Mouse (Mus musculus) midbrain, embryonic 11.5 days (tissue): ENCODE results near the gene Slc25a1. TPM values are rescaled to one million over a fixed set of nuclear protein-coding genes. Genes with fewer than 3 reads are reported as not detected.
A peak's percentile ranks its signal among the peaks of the same experiment; 100 is the strongest.

ENCODE experiments used
- ATAC-seq: fragments of 200-750 bp; cut with Nextera tagmentation; 2 replicates; pipeline ENCODE4 v1.8.0; 2017; ENCODE audit warnings: moderate TSS enrichment, moderate library complexity; ENCODE audit not compliant: low FRiP score
- DNase-seq: peaks from one replicate; pipeline ENCODE4 v3.0.0; 2015; ENCODE audit warnings: low spot score; ENCODE audit errors: missing footprints
- H3K27ac ChIP-seq: fragments of 300-500 bp; sonication (generic); 2 replicates; pipeline ENCODE4 v1.5.1; 2014; ENCODE audit warnings: low read depth, low read length
- H3K27me3 ChIP-seq: fragments of 300-500 bp; sonication (generic); 2 replicates; pipeline ENCODE4 v1.6.1; 2014; ENCODE audit warnings: mild to moderate bottlenecking, low read length, moderate library complexity, mixed read lengths; ENCODE audit not compliant: control insufficient read depth, insufficient read depth
- H3K36me3 ChIP-seq: fragments of 300-500 bp; sonication (generic); 2 replicates; pipeline ENCODE4 v1.6.1; 2014; ENCODE audit warnings: mild to moderate bottlenecking, low read length, moderate library complexity, mixed read lengths; ENCODE audit not compliant: control insufficient read depth, insufficient read depth
- H3K4me1 ChIP-seq: fragments of 300-500 bp; sonication (generic); 2 replicates; pipeline ENCODE4 v1.6.1; 2014; ENCODE audit warnings: low read length; ENCODE audit not compliant: control insufficient read depth, insufficient read depth
- H3K4me2 ChIP-seq: fragments of 300-500 bp; sonication (generic); 2 replicates; pipeline ENCODE4 v1.6.1; 2014; ENCODE audit warnings: mild to moderate bottlenecking, moderate library complexity
- H3K4me3 ChIP-seq: fragments of 300-500 bp; sonication (generic); 2 replicates; pipeline ENCODE4 v1.5.1; 2014; ENCODE audit warnings: low read depth, low read length
- H3K9ac ChIP-seq: fragments of 300-500 bp; sonication (generic); 2 replicates; pipeline ENCODE4 v1.6.1; 2014; ENCODE audit warnings: low read length
- H3K9me3 ChIP-seq: fragments of 300-500 bp; sonication (generic); 2 replicates; pipeline ENCODE4 v1.6.1; 2016; ENCODE audit warnings: low read length; ENCODE audit not compliant: control insufficient read depth
- WGBS: fragments of 180-500 bp; shearing (Covaris S2); extraction: QIAGEN DNeasy Blood & Tissue Kit; methylation state at CpG from one replicate; pipeline ENCODE4 v1.1.7; 2014; 5-methylcytosine and 5-hydroxymethylcytosine counted together
- polyA plus RNA-seq: library from polyadenylated mRNA; unstranded; fragments of >200 nt; fragmentation: Nextera tagmentation; extraction: Ambion mirVana; gene quantifications from 2 replicates; pipeline ENCODE4 v1.2.1, GENCODE M21; 2014

Slc25a1 gene
- polyA plus RNA-seq, 1 experiment from 2014 or later: 96.5 TPM

- H3K27ac ChIP-seq: no peak within 1 kb of the TSS; the same call in 1 of the 2 replicates
- H3K36me3 ChIP-seq: peaks cover 8% of the 10 kb centered on the region
- H3K4me1 ChIP-seq: peaks cover 17% of the 10 kb centered on the region
- peaks cover 44% of the 10 kb centered on the region for H3K27me3 ChIP-seq
- peak within 1 kb of the TSS; percentile 52 for H3K4me3 ChIP-seq
- H3K9me3 ChIP-seq: no peaks in the 10 kb centered on the region
- peak within 1 kb of the TSS; percentile 89 for H3K4me2 ChIP-seq
- WGBS: under 1% methylated on average over 35 of the region's 35 CpGs
- ATAC-seq (peak; percentile 93), DNase-seq (peak; percentile 99)
- peak within 1 kb of the TSS; percentile 67 for H3K9ac ChIP-seq
These were observed 16.9 kb downstream of the Slc25a1 start, which contains the start of gene Ess2 for GRCm38 (mm10) chr16:17911052-17911595. Gene Ess2, minus strand, starts transcription at chr16:17911348.

- H3K9me3 ChIP-seq: no peaks in the 10 kb centered on the region
- WGBS: 91% methylated on average over 14 of the region's 14 CpGs
- peak; percentile 59 for DNase-seq
These were observed 29.6 kb downstream of the Slc25a1 start, which contains the start of the genes Dgcr2 and Tssk2 for GRCm38 (mm10) chr16:17898462-17898861. Gene Dgcr2, minus strand, starts transcription at chr16:17898562. Gene Tssk2, plus strand, starts transcription at chr16:17898637.

GRCm38 (mm10) chr16:17896091-17896490 is 31.9 kb downstream of the Slc25a1 start:
- H3K4me2 ChIP-seq: no peak overlapping the region
- H3K27me3 ChIP-seq: no peaks in the 10 kb centered on the region
- DNase-seq: peak; percentile 64
- H3K4me1 ChIP-seq: peaks cover 4% of the 10 kb centered on the region
- no peak overlapping the region for H3K4me3 ChIP-seq
- no peak overlapping the region for H3K27ac ChIP-seq
- no peaks in the 10 kb centered on the region for H3K9me3 ChIP-seq
- no peak for ATAC-seq
- H3K9ac ChIP-seq: no peak overlapping the region
- peaks cover 14% of the 10 kb centered on the region for H3K36me3 ChIP-seq

More at GRCm38 (mm10) chr16:17898462-17898861, 29.6 kb downstream of the Slc25a1 start, which contains the start of the genes Dgcr2 and Tssk2:
- ATAC-seq: no peak
- no peaks in the 10 kb centered on the region for H3K27me3 ChIP-seq
- H3K4me3 ChIP-seq: no peak within 1 kb of the TSS
- H3K4me2 ChIP-seq: no peak within 1 kb of the TSS
- H3K36me3 ChIP-seq: peaks cover 30% of the 10 kb centered on the region
- no peaks in the 10 kb centered on the region for H3K4me1 ChIP-seq
- no peak within 1 kb of the TSS for H3K27ac ChIP-seq
- H3K9ac ChIP-seq: no peak within 1 kb of the TSS

GRCm38 (mm10) chr16:17893923-17894322 is 34.1 kb downstream of the Slc25a1 start, which contains the start of gene Tssk1:
Gene Tssk1, plus strand, starts transcription at chr16:17894223.
- H3K27me3 ChIP-seq: no peaks in the 10 kb centered on the region
- peaks cover 2% of the 10 kb centered on the region; the same call in 1 of the 2 replicates for H3K36me3 ChIP-seq
- WGBS: 77% methylated on average over 2 of the region's 2 CpGs
- no peak within 1 kb of the TSS for H3K27ac ChIP-seq
- H3K9ac ChIP-seq: no peak within 1 kb of the TSS
- no peak within 1 kb of the TSS for H3K4me2 ChIP-seq
- H3K9me3 ChIP-seq: no peaks in the 10 kb centered on the region
- H3K4me3 ChIP-seq: no peak within 1 kb of the TSS
- peaks cover 16% of the 10 kb centered on the region for H3K4me1 ChIP-seq
- ATAC-seq (no peak), DNase-seq (peak; percentile 26)

- Histone ChIP-seq H3K4me1 (peaks cover 16% of the 10 kb centered on the region), H3K27me3 (no peaks in the 10 kb centered on the region), H3K27ac (no peak overlapping the region), H3K4me3 (no peak overlapping the region), H3K9ac (no peak overlapping the region), H3K36me3 (no peaks in the 10 kb centered on the region), H3K4me2 (no peak overlapping the region), H3K9me3 (no peaks in the 10 kb centered on the region)
- WGBS: 83% methylated on average over 3 of the region's 3 CpGs
- no peak for ATAC-seq
- DNase-seq: no peak
These were observed 35.4 kb downstream of the Slc25a1 start for GRCm38 (mm10) chr16:17892606-17893005.

GRCm38 (mm10) chr16:17891567-17891959 is 36.5 kb downstream of the Slc25a1 start, which contains the start of gene Gm20518:
Gene Gm20518, minus strand, starts transcription at chr16:17891671.
- peak; percentile 100 for DNase-seq
- H3K4me1 ChIP-seq: peaks cover 16% of the 10 kb centered on the region
- peak within 1 kb of the TSS; percentile 99 for H3K9ac ChIP-seq
- peak within 1 kb of the TSS; percentile 94 for H3K4me3 ChIP-seq
- H3K27me3 ChIP-seq: no peaks in the 10 kb centered on the region
- under 1% methylated on average over 37 of the region's 38 CpGs for WGBS
- peak within 1 kb of the TSS; percentile 87 for H3K27ac ChIP-seq
- peak; percentile 98 for ATAC-seq
- peak within 1 kb of the TSS; percentile 71 for H3K4me2 ChIP-seq
- H3K36me3 ChIP-seq: no peaks in the 10 kb centered on the region
- H3K9me3 ChIP-seq: no peaks in the 10 kb centered on the region

GRCm38 (mm10) chr16:17890917-17891566 is 37.0 kb downstream of the Slc25a1 start:
- DNase-seq: no peak
- Histone ChIP-seq H3K27me3 (no peaks in the 10 kb centered on the region), H3K4me1 (peaks cover 16% of the 10 kb centered on the region), H3K27ac (peak overlapping the region; percentile 87), H3K4me2 (peak overlapping the region; percentile 71), H3K9me3 (no peaks in the 10 kb centered on the region), H3K4me3 (peak overlapping the region; percentile 94), H3K9ac (peak overlapping the region; percentile 99), H3K36me3 (no peaks in the 10 kb centered on the region)
- ATAC-seq: peak; percentile 66
- under 1% methylated on average over 43 of the region's 44 CpGs for WGBS

- no peak for ATAC-seq
- H3K4me3 ChIP-seq: peak overlapping the region; percentile 94
- H3K4me1 ChIP-seq: peaks cover 16% of the 10 kb centered on the region
- no peak overlapping the region for H3K27ac ChIP-seq
- no peaks in the 10 kb centered on the region for H3K27me3 ChIP-seq
- peak overlapping the region; percentile 71 for H3K4me2 ChIP-seq
- 64% methylated on average over 2 of the region's 2 CpGs for WGBS
- H3K36me3 ChIP-seq: no peaks in the 10 kb centered on the region
- DNase-seq: peak; percentile 79
- peak overlapping the region; percentile 99 for H3K9ac ChIP-seq
- H3K9me3 ChIP-seq: no peaks in the 10 kb centered on the region
These were observed 37.7 kb downstream of the Slc25a1 start for GRCm38 (mm10) chr16:17890342-17890727.

- H3K4me1 ChIP-seq: peaks cover 16% of the 10 kb centered on the region
- H3K9ac ChIP-seq: peak overlapping the region; percentile 99
- ATAC-seq (no peak), DNase-seq (peak; percentile 77)
- H3K4me2 ChIP-seq: peak overlapping the region; percentile 71
- WGBS: 85% methylated on average over 6 of the region's 6 CpGs
- H3K27ac ChIP-seq: no peak overlapping the region
- H3K9me3 ChIP-seq: no peaks in the 10 kb centered on the region
- H3K27me3 ChIP-seq: no peaks in the 10 kb centered on the region
- H3K36me3 ChIP-seq: no peaks in the 10 kb centered on the region
- H3K4me3 ChIP-seq: peak overlapping the region; percentile 94
These were observed 38.2 kb downstream of the Slc25a1 start for GRCm38 (mm10) chr16:17889689-17890341.
